Comparison of ENCODE assay signal across 24 mouse cellular contexts in genomic region chr1:126867912-126868311, GRCm38 (mm10). TPM values are rescaled to one million over a fixed set of nuclear protein-coding genes. Genes with fewer than 3 reads are reported as not detected.
DNase-seq lines count a peak whose midpoint lies in the region; ATAC-seq and TF ChIP-seq lines count a peak whose summit lies in the region.
"Had no signal": no experiment of that assay in that cellular context is flagged by ENCODE, and none has a peak within 500 bp of the region (broad histone marks: within the 10 kb centered on the region; RNA-seq: fewer than 3 reads in every experiment).

No protein-coding gene starts in this region.

- no peak for TF ChIP-seq POLR2A in limb, embryonic 14.5 days (IDR thresholded peaks at IDR 0.05; ENCODE audit: borderline replicate concordance, extremely low read depth, insufficient read depth, insufficient read length)

- no peak for TF ChIP-seq CTCF in hindbrain, postnatal 0 days (IDR thresholded peaks at IDR 0.05; ENCODE audit: low read depth)

- peaks cover 24% of the 10 kb centered on the region for H3K4me1 ChIP-seq in hindbrain, embryonic 10.5 days (replicated peaks)
- no peaks in the 10 kb centered on the region; the same call in 1 of the 2 replicates for H3K4me1 ChIP-seq in hindbrain, postnatal 0 days (ENCODE audit: insufficient read depth, low read length)
- peaks cover 14% of the 10 kb centered on the region for H3K4me1 ChIP-seq in limb, embryonic 14.5 days (ENCODE audit: control insufficient read depth, insufficient read depth, low read length)
- H3K4me1 ChIP-seq in limb, embryonic 15.5 days = peaks cover 5% of the 10 kb centered on the region; the same call in 1 of the 2 replicates

- whole genome bisulfite sequencing in hindbrain, embryonic 10.5 days = 88% methylated on average over 5 of the region's 5 CpGs
- WGBS in hindbrain, postnatal 0 days = 83% methylated on average over 5 of the region's 5 CpGs
- 65% methylated on average over 5 of the region's 5 CpGs for WGBS in limb, embryonic 14.5 days
- 58% methylated on average over 5 of the region's 5 CpGs for WGBS in limb, embryonic 15.5 days

- H3K4me3 ChIP-seq in hindbrain, embryonic 10.5 days = no peak overlapping the region
- no peak overlapping the region for H3K4me3 ChIP-seq in hindbrain, postnatal 0 days (ENCODE audit: low read length)
- H3K4me3 ChIP-seq in limb, embryonic 14.5 days (replicated peaks; ENCODE audit: low read length) = no peak overlapping the region
- H3K4me3 ChIP-seq in limb, embryonic 15.5 days = no peak overlapping the region
- H3K4me3 ChIP-seq: embryonic facial prominence, embryonic 13.5 days; embryonic facial prominence, embryonic 15.5 days; erythroblast, embryonic 14.5 days; forebrain, embryonic 10.5 days; forebrain, embryonic 12.5 days had no signal

- H3K9me3 ChIP-seq in hindbrain, embryonic 10.5 days = no peaks in the 10 kb centered on the region
- H3K9me3 ChIP-seq in hindbrain, postnatal 0 days (ENCODE audit: low read length) = no peaks in the 10 kb centered on the region
- H3K9me3 ChIP-seq in limb, embryonic 14.5 days (ENCODE audit: control insufficient read depth, low read length) = no peaks in the 10 kb centered on the region
- no peaks in the 10 kb centered on the region for H3K9me3 ChIP-seq in limb, embryonic 15.5 days
- H3K9me3 ChIP-seq: embryonic facial prominence, embryonic 13.5 days; embryonic facial prominence, embryonic 15.5 days; forebrain, embryonic 10.5 days; forebrain, embryonic 12.5 days had no signal

- no peaks in the 10 kb centered on the region for H3K36me3 ChIP-seq in hindbrain, embryonic 10.5 days
- H3K36me3 ChIP-seq in hindbrain, postnatal 0 days (ENCODE audit: insufficient read depth, low read length) = no peaks in the 10 kb centered on the region
- H3K36me3 ChIP-seq in limb, embryonic 14.5 days (ENCODE audit: control insufficient read depth, insufficient read depth, low read length) = no peaks in the 10 kb centered on the region
- H3K36me3 ChIP-seq in limb, embryonic 15.5 days = no peaks in the 10 kb centered on the region
- H3K36me3 ChIP-seq: embryonic facial prominence, embryonic 13.5 days; embryonic facial prominence, embryonic 15.5 days; forebrain, embryonic 10.5 days; forebrain, embryonic 12.5 days had no signal

- no peak overlapping the region for H3K4me2 ChIP-seq in hindbrain, postnatal 0 days (ENCODE audit: low read depth, low read length)
- H3K4me2 ChIP-seq in limb, embryonic 14.5 days (replicated peaks; ENCODE audit: low read depth, low read length, severe bottlenecking) = no peak overlapping the region
- no peak overlapping the region for H3K4me2 ChIP-seq in limb, embryonic 15.5 days
- H3K4me2 ChIP-seq: embryonic facial prominence, embryonic 13.5 days; embryonic facial prominence, embryonic 15.5 days; forebrain, embryonic 12.5 days had no signal

- no peak overlapping the region for H3K9ac ChIP-seq in hindbrain, postnatal 0 days (replicated peaks; ENCODE audit: low read length)
- H3K9ac ChIP-seq in limb, embryonic 14.5 days (ENCODE audit: low read depth, low read length, severe bottlenecking) = no peak overlapping the region
- H3K9ac ChIP-seq in limb, embryonic 15.5 days = no peak overlapping the region
- H3K9ac ChIP-seq: embryonic facial prominence, embryonic 13.5 days; embryonic facial prominence, embryonic 15.5 days; forebrain, embryonic 12.5 days had no signal

- no peaks in the 10 kb centered on the region for H3K27me3 ChIP-seq in hindbrain, embryonic 10.5 days (ENCODE audit: insufficient read depth, poor library complexity, severe bottlenecking)
- no peaks in the 10 kb centered on the region for H3K27me3 ChIP-seq in hindbrain, postnatal 0 days (ENCODE audit: insufficient read depth, low read length)
- H3K27me3 ChIP-seq in limb, embryonic 14.5 days (ENCODE audit: control insufficient read depth, insufficient read depth, low read length) = no peaks in the 10 kb centered on the region
- H3K27me3 ChIP-seq in limb, embryonic 15.5 days = no peaks in the 10 kb centered on the region
- H3K27me3 ChIP-seq: embryonic facial prominence, embryonic 13.5 days; embryonic facial prominence, embryonic 15.5 days; forebrain, embryonic 12.5 days had no signal

- no peak for DNase-seq in hindbrain, embryonic 10.5 days (ENCODE audit: low spot score)
- DNase-seq in hindbrain, postnatal 0 days (ENCODE audit: low spot score) = no peak
- DNase-seq in limb, embryonic 14.5 days (ENCODE audit: low spot score) = no peak
- DNase-seq in frontal cortex, postnatal 36 days (ENCODE audit: low spot score in 2 of 2) = no peak
- DNase-seq: adrenal gland, adult 2 months; adrenal gland, postnatal 10 days; adrenal gland, postnatal 25 days; cerebellum, adult 11 months; cerebellum, adult 18-20 months; cerebellum, adult 8-10 months; cerebellum, adult 9-11 months; cerebellum, postnatal 14 days; cerebellum, postnatal 36 days; embryo, embryonic 11 days had no signal

- ATAC-seq in hindbrain, postnatal 0 days = no peak
- peak; percentile 70; the same call in 1 of the 2 replicates for ATAC-seq in limb, embryonic 14.5 days (ENCODE audit: low FRiP score, low read depth)
- ATAC-seq in limb, embryonic 15.5 days (ENCODE audit: insufficient number of reproducible peaks, low FRiP score, low TSS enrichment, low read depth) = 0 out of 2 replicates have a peak, but pooled peaks have one; percentile 74
- ATAC-seq: forebrain, embryonic 14.5 days had no signal

- H3K27ac ChIP-seq in hindbrain, embryonic 10.5 days = 0 out of 2 replicates have a peak overlapping the region, but pooled peaks have one; percentile 23
- no peak overlapping the region for H3K27ac ChIP-seq in hindbrain, postnatal 0 days
- H3K27ac ChIP-seq in limb, embryonic 14.5 days (replicated peaks; ENCODE audit: low read depth, low read length) = no peak overlapping the region
- H3K27ac ChIP-seq in limb, embryonic 15.5 days = peak overlapping the region; percentile 47
- H3K27ac ChIP-seq: embryonic facial prominence, embryonic 13.5 days; embryonic facial prominence, embryonic 15.5 days; forebrain, embryonic 12.5 days had no signal

RNA-seq across cellular contexts. Expression of gene Nckap5, which starts 37.3 kb away (rescaled TPM):
- polyA plus RNA-seq in hindbrain, embryonic 10.5 days (2016; fragmentation: Nextera tagmentation; extraction: Ambion mirVana) = 20.8 and 28.9 TPM in 2 replicates
- total RNA-seq in hindbrain, postnatal 0 days (2014; rRNA removed) = 10.2 and 13.3 TPM in 2 replicates
- polyA plus RNA-seq in hindbrain, postnatal 0 days (2015; fragmentation: Nextera tagmentation; extraction: Ambion mirVana) = 6.6 TPM in 2 replicates
- polyA plus RNA-seq in limb, embryonic 14.5 days (2012; rRNA removed) = 6.3 and 6.8 TPM in 2 replicates
- polyA plus RNA-seq in limb, embryonic 14.5 days (2014; fragmentation: Nextera tagmentation; extraction: Ambion mirVana) = 14.9 and 15.7 TPM in 2 replicates
- polyA plus RNA-seq in limb, embryonic 15.5 days (2015; fragmentation: Nextera tagmentation; extraction: Ambion mirVana) = 11.9 and 12.1 TPM in 2 replicates
- total RNA-seq: common myeloid progenitor, adult 5-6 weeks; MEL had no signal
- polyA plus RNA-seq: C2C12; erythroblast, embryonic 14.5 days had no signal

Comparison
In these comparisons a context has a peak if more than half of its experiments do, and no peak if none do; other contexts are left out.
1. H3K27ac ChIP-seq: peak in hindbrain, embryonic 10.5 days (single experiment) and limb, embryonic 15.5 days (single experiment); none in hindbrain, postnatal 0 days (single experiment) and limb, embryonic 14.5 days (single experiment).